Mouse (Mus musculus) megakaryocyte progenitor cell, adult 5-6 weeks (primary cell): ENCODE data around the gene Nadsyn1. TPM values are rescaled to one million over a fixed set of nuclear protein-coding genes. Genes with fewer than 3 reads are reported as not detected.

Source experiments
- ATAC-seq: replicated peaks from 2 replicates; pipeline ENCODE4 v1.8.0; 2016; ENCODE audit warnings: mild to moderate bottlenecking, moderate TSS enrichment, inconsistent platforms; ENCODE audit not compliant: poor library complexity
- total RNA-seq, 2 experiments: library from RNA; stranded (forward) in 1 of 2; stranded (reverse) in 1 of 2; fragments of 157-497, 149-512 nt in 1 of 2; fragments of 200-1000 nt in 1 of 2; gene quantifications; 2 replicates each; pipeline versions ENCODE4 v1.2.3 to v1.2.4; 2015 to 2017

Nadsyn1 gene
- total RNA-seq, 2 experiments from 2014 or later, result 7.1 to 9.2 TPM

GRCm38 (mm10) chr7:143805199-143805624 lies 17.4 kb downstream of the Nadsyn1 start:
- ATAC-seq, result no peak

DNA sequence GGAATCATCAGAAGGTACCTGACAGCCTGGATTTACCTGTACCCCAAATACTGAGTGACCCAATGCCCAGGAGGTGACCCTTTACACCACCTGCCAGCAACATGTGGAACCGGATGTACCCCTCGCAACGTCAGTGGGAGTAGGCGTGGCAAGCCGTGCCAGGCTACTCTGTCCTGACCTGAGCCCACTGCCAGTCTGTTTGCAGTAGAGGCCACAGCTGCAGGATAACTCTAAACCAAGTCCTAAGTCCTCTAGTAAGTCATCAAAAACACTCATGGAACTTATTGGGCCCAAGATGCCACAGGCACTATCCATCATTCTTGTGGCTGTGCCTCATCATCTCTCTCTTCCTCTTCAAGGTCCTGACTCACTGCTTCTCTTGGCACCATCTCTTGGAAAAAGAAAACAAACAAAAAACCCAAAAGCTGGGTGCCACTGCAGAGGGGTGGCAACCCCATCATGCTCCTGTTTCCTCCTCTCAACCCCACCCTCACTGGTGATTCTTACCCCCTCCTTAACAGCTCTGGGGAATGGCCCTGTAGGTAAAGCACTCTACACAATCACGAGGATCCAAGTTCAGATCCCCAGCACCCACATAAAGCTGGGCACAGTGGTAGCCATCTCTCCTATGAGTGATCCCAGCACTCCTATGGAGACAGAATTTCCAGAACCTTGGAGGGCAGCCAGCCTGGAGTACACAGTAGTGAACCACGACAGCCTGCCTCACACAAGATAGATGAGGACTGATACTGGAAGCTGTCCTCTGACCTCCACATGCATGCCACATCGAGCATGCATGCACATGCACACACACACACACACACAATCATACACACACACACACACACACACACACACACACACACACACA lies 21.2 kb downstream of the Nadsyn1 start:
- no peak for ATAC-seq

DNA sequence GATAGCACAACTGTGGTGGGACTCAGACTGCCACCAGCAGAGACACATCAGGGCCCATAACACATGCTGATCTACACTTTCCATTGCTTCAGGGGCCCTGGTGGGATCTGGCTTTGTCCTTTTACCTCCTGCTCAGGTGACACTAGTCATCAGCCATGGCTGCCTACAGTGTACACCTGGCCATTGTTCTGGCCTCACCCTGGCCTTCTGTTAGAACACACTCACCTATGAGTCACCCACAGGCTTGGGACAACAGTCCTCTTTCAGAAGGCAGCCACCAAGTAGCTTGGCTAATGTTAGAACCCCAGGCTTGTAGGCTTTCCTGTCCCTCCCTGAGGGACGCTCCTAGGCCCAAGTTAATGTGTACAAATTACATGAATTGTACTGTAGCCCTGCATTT lies 21.9 kb downstream of the Nadsyn1 start:
- ATAC-seq, result no peak

DNA sequence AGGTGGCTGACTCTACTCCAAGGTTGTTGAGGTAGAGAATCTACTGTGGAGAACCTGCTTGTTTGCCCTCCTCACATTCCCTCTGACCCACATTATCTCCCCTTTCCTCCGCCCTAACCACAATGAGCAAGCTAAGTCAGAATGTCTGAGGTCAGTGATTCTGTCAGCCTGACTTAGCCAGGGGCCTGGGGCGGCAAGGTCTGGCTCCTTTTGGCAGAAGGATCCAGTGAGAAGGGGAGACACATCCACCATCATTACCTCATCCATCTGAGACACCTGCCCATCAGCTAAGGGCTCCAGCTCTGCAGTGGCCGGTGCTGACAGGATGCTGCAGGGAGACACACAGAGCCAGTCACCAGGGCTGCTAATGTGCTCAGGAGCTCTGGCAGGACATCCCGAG lies 23.9 kb downstream of the Nadsyn1 start:
- ATAC-seq, result no peak

GRCm38 (mm10) chr7:143793121-143793520 lies 29.5 kb downstream of the Nadsyn1 start:
- ATAC-seq, result peak; percentile 90

GRCm38 (mm10) chr7:143792336-143792985 lies 30.2 kb downstream of the Nadsyn1 start:
- no peak for ATAC-seq

DNA sequence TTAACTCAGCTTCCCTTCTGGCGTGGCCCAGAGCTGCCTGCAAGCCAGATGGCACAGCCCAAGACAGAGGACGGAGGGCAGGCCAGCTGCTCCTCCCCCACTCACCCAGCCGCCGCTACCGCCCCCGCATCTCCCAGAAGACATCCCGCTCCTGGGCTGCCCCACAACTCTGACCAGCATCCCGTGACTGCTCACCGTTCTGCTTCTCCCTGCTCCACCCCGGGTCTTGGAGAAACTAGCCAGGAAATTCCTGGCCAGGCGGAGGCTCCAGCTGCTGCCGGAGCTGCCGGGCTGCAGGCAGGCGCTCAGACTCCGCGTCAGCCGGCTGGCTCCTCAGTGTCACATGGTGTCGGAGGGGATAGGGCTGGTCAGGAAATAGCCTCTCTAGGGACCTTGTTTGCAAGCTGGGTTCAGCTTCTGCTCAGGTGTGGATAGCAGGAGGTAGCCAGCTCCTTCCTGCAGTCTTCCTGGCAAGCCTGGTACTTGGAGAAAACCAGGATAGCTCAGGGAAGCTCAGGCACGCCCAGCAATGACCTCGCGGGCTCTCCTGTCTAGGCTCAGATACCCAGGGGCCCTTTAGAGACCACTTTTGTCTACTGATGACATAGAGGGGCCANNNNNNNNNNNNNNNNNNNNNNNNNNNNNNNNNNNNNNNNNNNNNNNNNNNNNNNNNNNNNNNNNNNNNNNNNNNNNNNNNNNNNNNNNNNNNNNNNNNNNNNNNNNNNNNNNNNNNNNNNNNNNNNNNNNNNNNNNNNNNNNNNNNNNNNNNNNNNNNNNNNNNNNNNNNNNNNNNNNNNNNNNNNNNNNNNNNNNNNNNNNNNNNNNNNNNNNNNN lies 38.4 kb downstream of the Nadsyn1 start, which contains the start of gene Mrgpre:
TSS of gene Mrgpre (minus strand) at position 505 of the 834 bp plus-strand sequence.
- ATAC-seq, result peak; percentile 45

GRCm38 (mm10) chr7:143783378-143783995 lies 39.2 kb downstream of the Nadsyn1 start:
- ATAC-seq, result peak; percentile 43

GRCm38 (mm10) chr7:143777375-143777774 lies 45.3 kb downstream of the Nadsyn1 start:
- no peak for ATAC-seq

DNA sequence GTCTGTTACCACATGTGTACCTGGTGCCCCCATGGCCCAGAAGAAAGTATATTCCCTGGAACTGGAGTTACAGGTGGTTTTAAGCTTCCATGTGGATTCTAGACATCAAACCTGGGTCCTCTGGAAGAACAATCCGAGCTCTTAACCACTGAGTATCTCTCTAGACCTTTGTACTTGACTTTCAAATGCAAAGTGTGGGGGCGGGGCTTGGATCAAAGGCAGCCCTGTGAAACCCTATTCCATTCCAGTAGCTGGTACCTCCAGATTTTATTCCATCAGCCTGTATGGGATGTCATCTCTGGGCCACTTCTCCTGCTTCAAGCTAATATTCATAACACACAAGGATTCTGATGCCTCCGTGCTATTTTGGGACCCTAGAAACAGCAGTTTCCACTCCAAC lies 46.5 kb downstream of the Nadsyn1 start:
- no peak for ATAC-seq

DNA sequence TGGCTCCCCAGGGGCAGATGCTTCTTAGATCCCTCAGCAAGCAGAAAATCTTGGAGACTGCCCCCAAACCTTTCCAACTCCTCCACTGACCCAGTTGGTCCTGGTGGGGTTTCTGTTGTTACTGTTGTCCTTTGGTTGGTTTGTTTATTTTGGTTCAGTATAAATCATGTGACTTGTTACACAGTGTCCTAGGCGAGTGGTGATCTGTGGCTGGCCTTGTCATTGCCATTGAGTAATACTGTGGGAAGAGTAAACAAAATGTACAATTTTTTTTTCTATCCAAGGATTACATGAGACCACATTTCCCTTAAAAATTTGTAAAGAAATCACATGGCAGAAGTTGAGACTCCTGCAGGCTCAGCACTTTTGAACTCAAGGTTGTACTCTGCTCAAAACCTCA lies 53.2 kb downstream of the Nadsyn1 start:
- ATAC-seq, result no peak

- no peak for ATAC-seq
Observed at GRCm38 (mm10) chr7:143768267-143768666, 54.4 kb downstream of the Nadsyn1 start.

DNA sequence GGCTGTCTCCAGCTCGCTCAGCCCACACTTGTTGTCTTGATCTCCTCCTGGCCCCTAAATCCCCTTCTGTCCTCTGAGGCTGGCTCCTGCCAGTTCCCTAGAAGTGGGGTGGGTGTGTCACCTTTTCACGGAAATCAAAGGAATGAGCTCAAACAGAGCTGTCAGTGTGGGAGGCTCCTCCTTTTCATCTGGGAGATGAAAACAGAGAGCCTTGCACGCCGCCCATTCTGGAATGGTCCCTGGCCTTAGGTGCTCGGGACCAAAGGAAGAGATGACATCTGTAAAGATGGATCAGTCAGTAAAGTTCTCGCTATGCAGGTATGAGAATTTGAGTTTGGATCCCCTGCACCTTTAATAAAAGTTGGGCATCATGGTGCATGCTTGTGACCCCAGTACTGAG lies 55.8 kb downstream of the Nadsyn1 start, which contains the start of gene Mrgprg:
TSS of gene Mrgprg (minus strand) at position 101 of the 400 bp plus-strand sequence.
- no peak for ATAC-seq

GRCm38 (mm10) chr7:143764876-143765530 lies 57.6 kb downstream of the Nadsyn1 start:
- peak; percentile 46 for ATAC-seq

DNA sequence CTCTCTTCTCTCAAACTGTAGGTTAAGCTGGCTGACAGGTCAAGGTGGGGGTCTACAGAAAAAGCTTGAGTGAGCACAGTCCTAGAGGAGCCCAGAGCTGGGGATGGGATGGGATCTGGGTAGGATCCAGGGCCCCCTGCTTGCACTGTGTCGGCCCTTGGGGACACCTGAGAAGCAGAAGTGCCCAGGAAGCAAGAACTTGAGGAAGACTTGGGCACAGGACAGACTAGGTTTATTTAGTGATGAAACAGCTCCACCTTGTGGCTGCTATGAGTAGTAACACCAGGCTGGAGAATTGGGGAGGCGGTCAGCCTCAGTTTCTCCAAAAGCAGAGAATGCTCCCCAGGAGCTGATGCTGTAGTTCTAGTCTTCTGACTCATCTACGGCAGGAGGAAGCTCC lies 58.9 kb downstream of the Nadsyn1 start:
- ATAC-seq, result peak; percentile 82

- no peak for ATAC-seq
Observed at GRCm38 (mm10) chr7:143758956-143759355, 63.7 kb downstream of the Nadsyn1 start.

GRCm38 (mm10) chr7:143757696-143758095 lies 65.0 kb downstream of the Nadsyn1 start:
- ATAC-seq, result no peak

DNA sequence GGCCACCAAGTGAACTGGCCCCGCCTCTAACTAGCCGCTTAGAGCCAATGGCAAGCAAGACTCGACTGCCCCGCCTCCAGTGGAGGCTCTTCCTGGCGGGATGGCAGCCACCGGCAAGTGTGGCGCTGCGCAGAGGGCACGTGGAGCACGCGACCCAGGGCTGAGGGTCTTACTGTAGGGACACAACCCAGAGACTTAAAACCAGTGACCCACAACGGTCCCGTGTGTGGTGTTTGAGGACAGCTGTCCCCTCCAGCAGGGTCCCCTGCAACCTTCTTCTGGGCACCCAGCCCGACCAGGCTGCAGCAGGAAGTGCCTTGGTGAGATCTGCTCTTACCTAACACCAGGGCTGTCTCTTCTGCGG lies 65.6 kb downstream of the Nadsyn1 start:
- peak; percentile 83 for ATAC-seq

DNA sequence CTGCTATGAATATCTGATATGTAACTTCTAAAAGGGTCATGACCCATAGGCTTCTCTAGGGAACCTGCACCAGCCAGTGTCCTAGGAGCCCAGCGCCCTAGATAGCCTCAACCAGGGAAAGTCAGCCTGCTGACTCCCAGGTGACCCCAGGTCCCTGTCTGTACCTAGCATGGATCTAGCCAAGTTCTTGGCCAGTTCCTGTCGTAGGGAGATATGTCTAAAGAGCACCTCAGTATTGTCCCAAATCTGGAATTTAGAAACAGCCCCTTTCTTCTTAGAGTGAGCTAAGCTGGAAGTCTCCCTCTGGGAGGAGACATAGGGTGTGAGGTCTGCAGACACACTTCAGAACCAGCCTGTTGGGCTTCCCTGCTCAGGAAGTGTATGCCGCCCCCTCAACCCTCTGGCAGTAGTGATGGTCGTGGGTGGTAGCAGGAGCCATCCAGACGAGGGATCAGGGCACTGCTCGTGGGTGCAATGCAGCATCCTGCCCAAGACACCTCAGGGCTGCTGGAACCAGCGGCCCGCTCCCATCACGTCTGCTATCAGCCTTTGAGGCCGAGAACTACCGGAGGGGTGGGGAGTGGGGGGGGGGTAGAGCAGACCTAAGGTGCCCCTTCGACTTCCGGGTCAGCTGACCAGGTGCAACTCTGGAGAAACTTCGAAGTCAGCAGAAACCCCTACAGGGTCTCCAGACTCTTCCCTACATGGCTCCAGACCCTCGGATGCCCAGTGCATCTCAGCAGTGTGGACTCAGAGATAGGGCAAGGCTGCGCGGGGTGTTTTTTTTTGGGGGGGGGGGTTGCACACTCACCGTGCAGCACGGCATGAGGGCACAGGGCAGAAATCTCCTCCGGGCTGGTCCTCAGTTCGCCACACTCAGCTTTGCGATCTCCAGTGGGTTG lies 66.3 kb downstream of the Nadsyn1 start, which contains the start of gene Osbpl5:
TSS of gene Osbpl5 (minus strand) at position 861 of the 902 bp plus-strand sequence.
- ATAC-seq, result no peak
